Mouse (Mus musculus) MEL (cell line): ENCODE data around the gene Cga.

Source experiments
- CTCF ChIP-seq, 3 experiments: IDR thresholded peaks in 2 of 3; conservative IDR thresholded peaks in 1 of 3; 2 replicates each; pipeline ENCODE4 v1.5.1; 2011 to 2012; ENCODE audit warnings: low read length in 3 of 3, low read depth in 2 of 3, mild to moderate bottlenecking in 2 of 3, improper control_type of control experiment in 1 of 3, inconsistent platforms in 1 of 3, mixed read lengths in 1 of 3, moderate library complexity in 1 of 3; ENCODE audit not compliant: control insufficient read depth in 1 of 3, insufficient read depth in 1 of 3, poor library complexity in 1 of 3, severe bottlenecking in 1 of 3
- E2F4 ChIP-seq: IDR thresholded peaks from 2 replicates; pipeline ENCODE4 v1.6.1; 2011; ENCODE audit warnings: low read depth, low read length, improper control_type of control experiment, borderline replicate concordance
- MAX ChIP-seq: IDR thresholded peaks from 2 replicates; pipeline ENCODE4 v1.6.1; 2011; ENCODE audit warnings: low read length, improper control_type of control experiment
- POLR2A ChIP-seq, 2 experiments: IDR thresholded peaks; 2 replicates each; pipeline ENCODE4 v1.6.1; 2011 to 2012; ENCODE audit warnings: low read length in 2 of 2, mild to moderate bottlenecking in 2 of 2, control low read depth in 1 of 2, improper control_type of control experiment in 1 of 2, low read depth in 1 of 2, moderate library complexity in 1 of 2; ENCODE audit not compliant: control insufficient read depth in 1 of 2, insufficient read depth in 1 of 2, poor library complexity in 1 of 2
- POLR2AphosphoS2 ChIP-seq: IDR thresholded peaks from 2 replicates; pipeline ENCODE4 v1.6.1; 2011; ENCODE audit warnings: low read length, improper control_type of control experiment
- TAL1 ChIP-seq: IDR thresholded peaks from 2 replicates; pipeline ENCODE4 v1.6.1; 2012; ENCODE audit warnings: mild to moderate bottlenecking, inconsistent platforms, low read length, moderate library complexity, mixed read lengths
- USF1 ChIP-seq: IDR thresholded peaks from 2 replicates; pipeline ENCODE4 v1.6.1; 2014; ENCODE audit warnings: low read depth, mild to moderate bottlenecking, inconsistent platforms, low read length, improper control_type of control experiment, moderate library complexity
- ZMIZ1 ChIP-seq: IDR thresholded peaks from 2 replicates; pipeline ENCODE4 v1.6.1; 2012; ENCODE audit warnings: low read depth, mild to moderate bottlenecking, inconsistent platforms, low read length, improper control_type of control experiment, moderate library complexity
- ZNF384 ChIP-seq: IDR thresholded peaks from 2 replicates; pipeline ENCODE4 v1.6.1; 2012; ENCODE audit warnings: low read depth, mild to moderate bottlenecking, inconsistent platforms, low read length, improper control_type of control experiment

GRCm38 (mm10) chr4:34911401-34911800 is 17.8 kb downstream of the Cga start:
- TF ChIP-seq TAL1 (no peak), E2F4 (no peak), CTCF (IDR thresholded peaks at IDR 0.05 in 2 of 3, conservative IDR thresholded peaks at IDR 0.05 in 1 of 3; ENCODE audit: control insufficient read depth in 1 of 3, insufficient read depth in 1 of 3, low read depth in 2 of 3, low read length in 3 of 3, poor library complexity in 1 of 3, severe bottlenecking in 1 of 3) (no peak), POLR2A (IDR thresholded peaks at IDR 0.05; ENCODE audit: control insufficient read depth in 1 of 2, insufficient read depth in 1 of 2, low read depth in 1 of 2, low read length in 2 of 2, poor library complexity in 1 of 2) (no peak), MAX (no peak), ZMIZ1 (no peak), USF1 (no peak), ZNF384 (no peak), POLR2AphosphoS2 (no peak)
